Mouse (Mus musculus) E14TG2a.4 (cell line): ENCODE measurements at regions not wholly inside any gene's neighbourhood (a gene's known extent, or its start where the extent isn't known, plus 50 kb on each side); places are given as distances from the start of the nearest gene placed in this dataset.

Experiments used
- CTCF ChIP-seq: conservative IDR thresholded peaks from 2 replicates; pipeline ENCODE4 v1.5.1; 2014; ENCODE audit warnings: low read length
- NANOG ChIP-seq: IDR thresholded peaks from 2 replicates; pipeline ENCODE4 v1.6.1; 2014; ENCODE audit warnings: borderline replicate concordance, low read length, mixed read lengths
- POU5F1 ChIP-seq: IDR thresholded peaks from 2 replicates; pipeline ENCODE4 v1.6.1; 2014; ENCODE audit warnings: low read length, borderline replicate concordance

DNA sequence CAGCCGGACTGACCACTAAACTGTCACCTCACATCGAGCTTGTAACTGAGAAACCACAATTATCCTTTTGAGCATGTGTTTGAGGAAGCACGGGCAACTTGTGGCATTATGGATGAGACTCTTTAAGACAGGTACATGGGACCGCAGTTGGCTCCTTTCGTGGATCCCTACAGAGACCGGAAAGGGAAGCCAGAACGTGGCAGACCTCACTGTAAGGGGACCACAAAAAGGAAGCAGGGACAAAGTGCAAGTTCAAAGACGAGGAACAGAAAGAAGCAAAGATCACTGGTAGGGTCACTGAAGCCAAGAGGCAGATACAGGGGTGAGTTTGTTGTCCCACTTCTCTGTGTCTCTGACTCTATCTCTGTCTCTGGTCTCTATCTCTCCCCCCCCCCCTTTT lies 420.4 kb downstream of the Wdr11 start:
- TF ChIP-seq CTCF (no peak), POU5F1 (no peak), NANOG (no peak)
